Comparison of ENCODE assay signal across 17 mouse cellular contexts in genomic region chr6:127901669-127902068, GRCm38 (mm10). TPM values are rescaled to one million over a fixed set of nuclear protein-coding genes. Genes with fewer than 3 reads are reported as not detected.
DNase-seq lines count a peak whose midpoint lies in the region; ATAC-seq and TF ChIP-seq lines count a peak whose summit lies in the region.
"Had no signal": no experiment of that assay in that cellular context is flagged by ENCODE, and none has a peak within 500 bp of the region (broad histone marks: within the 10 kb centered on the region; RNA-seq: fewer than 3 reads in every experiment).

No protein-coding gene starts in this region.

- no peak for ATAC-seq in megakaryocyte progenitor cell, adult 5-6 weeks (replicated peaks; ENCODE audit: poor library complexity)
- ATAC-seq: intestine, postnatal 0 days had no signal

- H3K4me3 ChIP-seq in gastrocnemius, adult 2 months: no peak overlapping the region
- H3K4me3 ChIP-seq in lung, adult 2 months (replicated peaks; ENCODE audit: extremely low read depth, low read depth, low read length): no peak overlapping the region
- H3K4me3 ChIP-seq: left cerebral cortex, adult 2 months; midbrain, embryonic 12.5 days had no signal

- intact Hi-C loops in gastrocnemius, adult 2 months (cut with DNase I): no loop called here
- intact Hi-C loops in heart, postnatal 10 days (cut with DNase I): no loop called here

- no peaks in the 10 kb centered on the region; the same call in 1 of the 2 replicates for H3K4me1 ChIP-seq in lung, adult 2 months (ENCODE audit: control insufficient read depth, insufficient read depth, low read length)
- H3K4me1 ChIP-seq: midbrain, embryonic 12.5 days had no signal

- peak; percentile 29 for DNase-seq in gastrocnemius, postnatal 25 days
- no peak for DNase-seq in gastrocnemius, adult 2 months
- peak; percentile 53 for DNase-seq in lung, postnatal 10 days
- DNase-seq in lung, adult 2 months: no peak
- peak; percentile 71 to 73 for DNase-seq in heart, postnatal 10 days
- peak; percentile 63 to 71 for DNase-seq in kidney, postnatal 25 days
- DNase-seq: cerebellum, adult 2 months; embryo, embryonic 11 days; lung, postnatal 14 days; thymus, adult 2 months had no signal

- H3K27ac ChIP-seq in gastrocnemius, adult 2 months: no peak overlapping the region
- H3K27ac ChIP-seq: left cerebral cortex, adult 2 months; midbrain, embryonic 12.5 days had no signal

- TF ChIP-seq CTCF in gastrocnemius, adult 2 months (IDR thresholded peaks at IDR 0.05): no peak
- TF ChIP-seq CTCF in lung, adult 2 months (IDR thresholded peaks at IDR 0.05; ENCODE audit: insufficient read depth, low read length): no peak

- WGBS in lung, adult 2 months: 76% methylated on average over 5 of the region's 5 CpGs

- no peak for TF ChIP-seq POLR2A in lung, adult 2 months (IDR thresholded peaks at IDR 0.05; ENCODE audit: borderline replicate concordance, extremely low read depth, low read depth, low read length)

RNA-seq across cellular contexts. Expression of gene Tspan11, which starts 14.3 kb away (rescaled TPM):
- total RNA-seq in gastrocnemius, postnatal 25 days (2021): 1 to 10 TPM; 2.3 to 3.3 TPM
- total RNA-seq in gastrocnemius, adult 2 months (2021): 1 to 10 TPM in 1 of 2 experiments, under 1 TPM in 1; 0.74 to 1.0 TPM
- polyA plus RNA-seq in lung, adult 2 months (2012; rRNA removed): 47.4 and 85.7 TPM in 2 replicates
- 1 to 10 TPM; 4.7 to 4.9 TPM for total RNA-seq in heart, postnatal 10 days (2021)
- not detected in 2 replicates for total RNA-seq in megakaryocyte progenitor cell, adult 5-6 weeks (2015)
- not detected in 2 replicates for total RNA-seq in megakaryocyte progenitor cell, adult 5-6 weeks (2017)
- total RNA-seq: hematopoietic stem cell, adult 5-6 weeks; MEL had no signal
- polyA plus RNA-seq: liver, adult 2 months had no signal

Comparison
In these comparisons a context has a peak if more than half of its experiments do, and no peak if none do; other contexts are left out.
1. DNase-seq: peak in gastrocnemius, postnatal 25 days (single experiment), lung, postnatal 10 days (single experiment), heart, postnatal 10 days (2 of 2) and kidney, postnatal 25 days (2 of 2); none in gastrocnemius, adult 2 months (single experiment) and lung, adult 2 months (single experiment).